20 mouse cellular contexts compared by ENCODE assay signal in the genomic region with DNA sequence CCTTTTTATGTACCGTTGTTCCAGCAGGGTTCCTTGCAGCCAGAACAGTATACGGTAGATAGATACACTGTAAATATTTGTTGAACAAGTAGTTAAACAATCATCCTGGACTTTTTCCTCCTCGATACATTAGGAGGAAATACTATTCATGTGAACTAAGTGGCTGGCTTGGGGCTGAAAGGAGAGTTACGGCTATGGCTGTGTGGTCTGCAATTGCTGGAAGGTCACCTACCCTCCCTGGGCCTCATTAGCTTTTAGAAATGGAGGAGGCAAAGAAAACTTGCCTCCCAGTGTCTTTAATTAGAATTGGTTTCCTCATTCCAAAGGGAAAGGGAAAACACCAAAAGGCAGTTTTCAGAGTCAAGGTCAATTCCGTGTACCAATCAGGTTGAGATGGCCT.
"Had no signal": no experiment of that assay in that cellular context is flagged by ENCODE, and none has a peak within 500 bp of the region (broad histone marks: within the 10 kb centered on the region; RNA-seq: fewer than 3 reads in every experiment).

No protein-coding gene starts in this region.

- H3K4me1 ChIP-seq: intestine, embryonic 15.5 days; liver, embryonic 12.5 days; liver, embryonic 15.5 days; lung, embryonic 15.5 days; midbrain, embryonic 15.5 days; neural tube, embryonic 12.5 days; neural tube, embryonic 15.5 days had no signal

- DNase-seq: layer of hippocampus, postnatal 36 days; lung, adult 18-20 months; lung, postnatal 10 days; lung, postnatal 36 days; right cerebral cortex, adult 18-20 months; right cerebral cortex, postnatal 14 days; right cerebral cortex, postnatal 4 days; thymus, adult 2 months; thymus, postnatal 14 days; thymus, postnatal 4 days had no signal

- ATAC-seq: intestine, embryonic 15.5 days; liver, embryonic 12.5 days; midbrain, embryonic 15.5 days had no signal

- H3K9me3 ChIP-seq: intestine, embryonic 15.5 days; liver, embryonic 12.5 days; liver, embryonic 15.5 days; lung, embryonic 15.5 days; midbrain, embryonic 15.5 days; neural tube, embryonic 12.5 days; neural tube, embryonic 15.5 days had no signal

- H3K27me3 ChIP-seq: intestine, embryonic 15.5 days; liver, embryonic 12.5 days; liver, embryonic 15.5 days; lung, embryonic 15.5 days; midbrain, embryonic 15.5 days; neural tube, embryonic 12.5 days; neural tube, embryonic 15.5 days had no signal

- H3K27ac ChIP-seq: intestine, embryonic 15.5 days; left cerebral cortex, adult 2 months; liver, embryonic 12.5 days; liver, embryonic 15.5 days; lung, embryonic 15.5 days; midbrain, embryonic 15.5 days; neural tube, embryonic 12.5 days; neural tube, embryonic 15.5 days; stomach, postnatal 0 days had no signal

- H3K9ac ChIP-seq: intestine, embryonic 15.5 days; liver, embryonic 12.5 days; liver, embryonic 15.5 days; lung, embryonic 15.5 days; midbrain, embryonic 15.5 days; neural tube, embryonic 12.5 days; neural tube, embryonic 15.5 days had no signal

- H3K36me3 ChIP-seq: intestine, embryonic 15.5 days; liver, embryonic 12.5 days; liver, embryonic 15.5 days; lung, embryonic 15.5 days; midbrain, embryonic 15.5 days; neural tube, embryonic 12.5 days; neural tube, embryonic 15.5 days had no signal

- H3K4me2 ChIP-seq: intestine, embryonic 15.5 days; liver, embryonic 12.5 days; liver, embryonic 15.5 days; lung, embryonic 15.5 days; midbrain, embryonic 11.5 days; midbrain, embryonic 15.5 days; neural tube, embryonic 12.5 days; neural tube, embryonic 15.5 days had no signal

- H3K4me3 ChIP-seq: intestine, embryonic 15.5 days; left cerebral cortex, adult 2 months; liver, embryonic 12.5 days; liver, embryonic 15.5 days; lung, embryonic 15.5 days; midbrain, embryonic 15.5 days; neural tube, embryonic 12.5 days; neural tube, embryonic 15.5 days had no signal
